Mouse (Mus musculus): ENCODE results near the gene Kcnj12.

The Kcnj12 gene

GRCm38 (mm10) chr11:61022550-61023391 is at the start of gene Kcnj12:
Gene Kcnj12 (plus strand): TSS chr11:61022564.
- no peak for DNase-seq

GRCm38 (mm10) chr11:60975097-60975496 is 47.3 kb upstream of the Kcnj12 start:
- peak; percentile 9 for DNase-seq

DNA sequence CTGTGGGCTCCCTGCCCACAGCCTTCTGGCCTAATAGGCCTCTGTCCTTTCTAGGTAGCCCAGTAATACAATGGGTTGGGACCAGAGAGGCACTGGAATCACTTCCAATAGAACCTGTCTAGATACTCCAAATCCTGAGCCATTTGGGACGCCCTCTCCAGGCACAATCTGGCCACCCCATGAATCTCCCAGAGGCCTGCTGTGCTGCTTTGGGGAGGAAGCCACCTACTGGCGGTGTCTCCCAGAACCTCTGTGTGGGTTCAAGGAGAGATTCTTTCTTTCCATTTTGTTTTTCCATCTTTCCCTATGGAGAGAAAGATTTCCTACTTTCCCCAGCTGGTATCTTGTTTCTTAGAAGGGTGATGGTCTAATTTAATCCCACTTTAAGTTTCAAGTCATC is 46.1 kb upstream of the Kcnj12 start:
- no peak for DNase-seq

DNA sequence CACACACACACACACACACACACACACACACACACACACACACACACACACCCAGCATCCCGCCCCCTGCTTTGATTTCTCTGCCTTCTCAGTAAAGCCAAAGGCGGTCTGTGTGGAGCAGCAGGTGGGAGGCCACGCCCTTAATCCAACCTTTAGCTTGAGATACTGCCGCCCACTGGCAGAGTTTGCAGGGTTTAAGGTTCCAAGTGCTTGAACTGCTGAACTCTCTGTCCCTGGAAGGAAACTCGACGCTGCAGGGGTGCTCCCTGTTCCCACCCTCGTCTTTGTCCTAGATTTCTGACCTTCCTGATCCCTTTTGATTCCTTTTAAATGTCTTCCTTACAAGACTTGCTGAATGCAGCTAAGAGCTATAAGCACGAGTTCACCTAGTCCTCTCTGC is 45.6 kb upstream of the Kcnj12 start:
- DNase-seq, result peak; percentile 52

DNA sequence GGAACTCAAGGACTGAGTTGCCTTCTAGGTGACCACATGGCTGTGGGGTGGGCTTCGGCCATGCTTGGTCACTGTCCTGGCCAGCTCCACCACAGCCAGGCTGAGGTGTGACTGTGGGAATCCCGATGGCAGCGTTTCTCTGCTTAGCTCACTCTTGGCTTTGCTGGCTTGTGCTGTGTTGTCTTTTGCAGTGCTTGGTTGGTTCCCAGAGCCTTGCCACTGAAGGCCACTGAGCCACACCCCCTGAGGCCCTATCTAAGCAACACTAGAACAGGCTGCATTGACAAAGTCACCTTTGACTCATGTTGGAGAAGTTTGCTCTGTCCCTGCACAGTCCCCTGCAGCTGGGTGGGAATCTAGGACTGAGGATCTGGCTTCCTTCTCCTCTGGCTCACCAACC is 45.2 kb upstream of the Kcnj12 start:
- DNase-seq, result no peak

- DNase-seq, result no peak
Measured at GRCm38 (mm10) chr11:60978658-60979057, 43.7 kb upstream of the Kcnj12 start.

DNA sequence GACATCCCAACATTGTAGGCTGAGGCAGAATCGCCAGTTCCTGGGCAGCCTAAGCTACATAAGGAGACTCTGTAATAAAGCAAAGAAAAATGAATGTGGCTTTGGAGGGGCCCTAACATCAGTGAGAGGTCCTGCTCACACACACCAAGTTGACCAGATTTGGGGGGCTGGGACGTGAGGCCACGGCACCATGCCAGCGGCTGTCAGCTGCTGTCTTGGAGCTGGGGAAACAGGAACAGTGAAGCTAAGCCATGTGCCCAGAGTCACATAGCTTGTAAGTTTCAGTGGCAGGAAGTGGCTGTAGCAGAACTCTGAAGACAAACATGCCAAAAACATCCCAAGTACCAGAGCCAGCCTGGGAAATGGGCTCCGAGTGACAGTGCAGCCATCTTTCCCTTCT is 42.6 kb upstream of the Kcnj12 start:
- no peak for DNase-seq

- no peak for DNase-seq
Measured at GRCm38 (mm10) chr11:60981693-60982486, 40.5 kb upstream of the Kcnj12 start.

GRCm38 (mm10) chr11:60984912-60985558 is 37.3 kb upstream of the Kcnj12 start:
- no peak for DNase-seq

DNA sequence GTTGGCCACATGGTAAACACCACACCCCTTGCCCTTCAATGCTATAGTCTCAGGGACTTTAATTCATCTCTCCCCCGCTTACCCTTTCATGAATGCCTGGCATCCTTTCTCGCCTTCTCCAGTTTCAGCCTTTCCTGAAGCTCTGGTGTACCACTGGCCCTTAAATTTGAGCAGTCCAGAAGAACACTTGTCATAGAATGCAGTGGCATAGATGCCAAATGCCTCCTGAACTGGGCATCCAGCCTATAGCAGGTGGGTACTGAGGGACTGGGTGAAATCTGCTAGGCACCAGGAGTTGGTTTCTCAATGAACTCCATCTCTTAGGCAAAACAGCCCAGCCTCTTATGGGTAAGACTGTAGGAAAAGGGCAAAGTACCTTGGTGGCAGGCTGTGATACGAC is 31.9 kb upstream of the Kcnj12 start:
- no peak for DNase-seq

GRCm38 (mm10) chr11:61002736-61003135 is 19.6 kb upstream of the Kcnj12 start:
- DNase-seq, result no peak

- no peak for DNase-seq
Measured at GRCm38 (mm10) chr11:61004046-61004445, 18.3 kb upstream of the Kcnj12 start.

- no peak for DNase-seq
Measured at GRCm38 (mm10) chr11:61004781-61005180, 17.6 kb upstream of the Kcnj12 start.

GRCm38 (mm10) chr11:61005345-61005744 is 17.0 kb upstream of the Kcnj12 start:
- DNase-seq, result no peak

- no peak for DNase-seq
Measured at GRCm38 (mm10) chr11:61011736-61012294, 10.5 kb upstream of the Kcnj12 start.

DNA sequence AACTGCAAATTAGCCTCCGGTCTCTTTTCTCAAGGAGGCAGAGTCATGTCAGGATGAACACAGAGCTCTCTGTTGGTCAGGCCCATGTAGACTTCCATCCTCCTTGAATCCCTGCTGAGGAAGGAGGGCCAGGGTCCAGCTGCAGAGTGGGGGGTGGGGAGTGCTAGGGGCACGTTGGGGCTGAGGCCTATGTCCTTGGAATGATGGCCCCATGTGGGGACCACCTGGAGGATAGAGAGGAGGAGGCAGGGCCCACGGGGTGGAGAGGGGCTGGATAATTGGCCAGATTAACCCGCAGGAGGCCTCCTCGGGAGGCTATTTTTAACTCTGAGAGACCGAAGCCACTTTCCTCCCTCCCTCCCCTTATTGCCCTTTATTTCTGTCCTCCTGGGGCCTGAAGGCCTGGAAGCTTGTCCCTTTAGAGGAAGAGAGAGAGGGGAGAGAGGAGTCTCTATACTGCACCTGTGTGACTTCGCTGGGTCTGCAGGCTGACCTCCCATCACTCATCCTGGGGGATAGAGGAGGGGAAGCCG is 5.4 kb upstream of the Kcnj12 start:
- no peak for DNase-seq

- no peak for DNase-seq
Measured at GRCm38 (mm10) chr11:61021129-61021528, 1.2 kb upstream of the Kcnj12 start.

DNA sequence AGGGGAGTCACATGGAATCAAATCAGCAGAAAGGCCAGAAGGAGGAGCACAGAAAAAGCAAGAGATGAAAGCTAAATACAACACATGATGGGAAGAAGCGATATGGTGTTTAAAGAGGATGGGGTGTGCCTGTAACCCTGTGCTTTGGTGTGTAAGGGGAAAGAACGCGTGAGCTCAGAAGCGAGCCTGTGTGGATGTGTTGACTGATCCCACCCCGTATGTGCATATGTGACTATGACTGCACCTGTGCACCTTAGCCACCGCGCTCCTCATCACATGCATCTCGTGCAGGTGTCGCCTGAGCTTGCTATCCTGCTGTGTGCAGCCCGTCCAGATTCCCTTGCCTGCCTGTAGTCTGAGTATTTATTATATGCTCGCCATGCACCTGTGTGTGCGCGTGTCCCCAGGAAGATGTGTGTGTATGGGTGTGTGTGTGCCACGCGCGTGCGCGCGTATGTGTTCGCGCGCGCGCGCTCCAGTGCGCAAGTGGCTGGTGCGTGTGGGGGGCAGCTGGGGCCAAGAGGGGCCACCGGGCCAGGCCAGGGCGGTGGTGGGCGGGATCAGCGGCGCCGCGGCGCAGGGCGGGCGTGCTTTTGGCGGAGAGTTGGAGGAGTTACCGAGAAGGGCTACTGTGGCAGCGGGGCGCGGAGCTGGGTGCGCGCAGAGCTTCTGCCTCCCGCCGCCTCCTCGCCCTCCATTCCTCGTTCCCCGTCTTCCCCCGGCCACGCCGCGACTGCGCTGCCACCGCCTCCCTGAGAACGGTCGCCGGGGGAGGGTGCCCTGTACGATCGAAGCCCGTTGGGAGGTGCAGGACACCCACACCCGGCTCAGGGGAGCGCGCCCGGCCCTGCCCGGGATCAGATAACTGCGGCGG is 451 bp upstream of the Kcnj12 start:
- DNase-seq, result no peak

- DNase-seq, result no peak
Measured at GRCm38 (mm10) chr11:61023416-61024200, 1.2 kb downstream of the Kcnj12 start.

- DNase-seq, result no peak
Measured at GRCm38 (mm10) chr11:61024388-61024787, 2.0 kb downstream of the Kcnj12 start.

DNA sequence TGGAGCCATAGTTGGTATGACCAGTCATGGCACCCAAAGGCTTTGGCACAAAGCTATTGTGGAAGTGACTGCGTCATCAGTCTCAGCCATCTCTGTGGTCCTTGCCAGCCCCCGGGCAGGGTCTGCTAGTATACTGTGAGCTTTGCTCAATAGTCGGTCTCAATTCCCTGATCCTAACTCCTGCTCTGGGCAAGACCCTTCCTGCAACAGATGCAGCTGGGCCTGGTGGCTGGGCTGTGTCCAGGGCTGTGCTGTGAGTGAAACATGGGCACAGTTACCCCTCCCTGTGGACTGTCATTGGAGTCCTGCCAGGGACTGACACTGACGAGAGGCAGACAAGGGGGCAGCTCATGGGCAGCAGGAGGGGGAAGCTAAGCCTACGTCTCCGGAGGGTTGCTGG is 2.6 kb downstream of the Kcnj12 start:
- DNase-seq, result no peak

Measured in thymus, postnatal 25 days (tissue).